Mouse (Mus musculus) MEL (cell line): Measurements from ENCODE around the gene Camk1d. TPM values are rescaled to one million over a fixed set of nuclear protein-coding genes. Genes with fewer than 3 reads are reported as not detected.

Experiments
- DNase-seq: peaks from one replicate; pipeline ENCODE4 v3.0.0; 2011; ENCODE audit warnings: low read depth, low spot score
- H3K27ac ChIP-seq: 2 replicates; pipeline ENCODE4 v1.5.1; 2012; ENCODE audit warnings: low read depth, mild to moderate bottlenecking, control low read depth, low read length, moderate library complexity; ENCODE audit not compliant: control insufficient read depth
- H3K27me3 ChIP-seq, 2 experiments: fragments of 150-350 bp in 1 of 2; sonication (generic) in 1 of 2; 2 replicates each; pipeline ENCODE4 v1.6.1; 2012; ENCODE audit warnings: low read length in 2 of 2, mild to moderate bottlenecking in 2 of 2, improper control_type of control experiment in 1 of 2, moderate library complexity in 1 of 2; ENCODE audit not compliant: insufficient read depth in 2 of 2, control insufficient read depth in 1 of 2
- H3K36me3 ChIP-seq, 2 experiments: 2 replicates each; pipeline ENCODE4 v1.6.1; 2012 to 2014; ENCODE audit warnings: low read length in 2 of 2, improper control_type of control experiment in 1 of 2, inconsistent platforms in 1 of 2, mild to moderate bottlenecking in 1 of 2; ENCODE audit not compliant: insufficient read depth in 2 of 2, control insufficient read depth in 1 of 2
- H3K4me1 ChIP-seq, 2 experiments: fragments of 150-350 bp in 1 of 2; sonication (generic) in 1 of 2; 2 replicates each; pipeline ENCODE4 v1.6.1; 2012; ENCODE audit warnings: low read length in 2 of 2, improper control_type of control experiment in 1 of 2, mild to moderate bottlenecking in 1 of 2; ENCODE audit not compliant: insufficient read depth in 2 of 2, control insufficient read depth in 1 of 2
- H3K4me3 ChIP-seq, 2 experiments: fragments of 150-350 bp in 1 of 2; sonication (generic) in 1 of 2; 2 replicates each; pipeline ENCODE4 v1.5.1; 2012; ENCODE audit warnings: low read depth in 2 of 2, low read length in 2 of 2, mild to moderate bottlenecking in 2 of 2, moderate library complexity in 2 of 2, control low read depth in 1 of 2, improper control_type of control experiment in 1 of 2; ENCODE audit not compliant: control insufficient read depth in 1 of 2, insufficient read depth in 1 of 2
- H3K79me2 ChIP-seq: 2 replicates; pipeline ENCODE4 v1.6.1; 2012; ENCODE audit warnings: mild to moderate bottlenecking, low read length, moderate library complexity; ENCODE audit not compliant: control insufficient read depth, poor library complexity, insufficient read depth
- H3K9ac ChIP-seq: 2 replicates; pipeline ENCODE4 v1.6.1; 2012; ENCODE audit warnings: low read depth, mild to moderate bottlenecking, control low read depth, low read length, moderate library complexity; ENCODE audit not compliant: control insufficient read depth, poor library complexity, severe bottlenecking
- H3K9me3 ChIP-seq: fragments of 150-350 bp; sonication (generic); replicated peaks from 2 replicates; pipeline ENCODE4 v1.6.1; 2012; ENCODE audit warnings: mild to moderate bottlenecking, low read length, improper control_type of control experiment, moderate library complexity; ENCODE audit not compliant: insufficient read depth
- BHLHE40 ChIP-seq: IDR thresholded peaks from 2 replicates; pipeline ENCODE4 v1.6.1; 2012; ENCODE audit warnings: low read depth, mild to moderate bottlenecking, inconsistent platforms, low read length, improper control_type of control experiment, borderline replicate concordance
- E2F4 ChIP-seq: IDR thresholded peaks from 2 replicates; pipeline ENCODE4 v1.6.1; 2011; ENCODE audit warnings: low read depth, low read length, improper control_type of control experiment, borderline replicate concordance
- ELF1 ChIP-seq: IDR thresholded peaks from 2 replicates; pipeline ENCODE4 v1.6.1; 2014; ENCODE audit warnings: low read depth, mild to moderate bottlenecking, inconsistent platforms, low read length, improper control_type of control experiment, moderate library complexity
- EP300 ChIP-seq, 2 experiments: IDR thresholded peaks; 2 replicates each; pipeline ENCODE4 v1.6.1; 2011; ENCODE audit warnings: improper control_type of control experiment in 2 of 2, low read length in 2 of 2, low read depth in 1 of 2, mild to moderate bottlenecking in 1 of 2
- ETS1 ChIP-seq: IDR thresholded peaks from 2 replicates; pipeline ENCODE4 v1.6.1; 2012; ENCODE audit warnings: low read depth, mild to moderate bottlenecking, inconsistent platforms, low read length, improper control_type of control experiment, moderate library complexity
- JUND ChIP-seq: IDR thresholded peaks from 2 replicates; pipeline ENCODE4 v1.6.1; 2011; ENCODE audit warnings: low read depth, mild to moderate bottlenecking, improper control_type of control experiment, low read length
- KAT2A ChIP-seq: conservative IDR thresholded peaks from 2 replicates; pipeline ENCODE4 v1.6.1; 2012; ENCODE audit warnings: low read depth, low read length, improper control_type of control experiment, inconsistent platforms
- MAX ChIP-seq: IDR thresholded peaks from 2 replicates; pipeline ENCODE4 v1.6.1; 2011; ENCODE audit warnings: low read length, improper control_type of control experiment
- MAZ ChIP-seq: IDR thresholded peaks from 2 replicates; pipeline ENCODE4 v1.6.1; 2012; ENCODE audit warnings: low read depth, mild to moderate bottlenecking, inconsistent platforms, low read length, improper control_type of control experiment
- MEF2A ChIP-seq: IDR thresholded peaks from 2 replicates; pipeline ENCODE4 v1.6.1; 2014; ENCODE audit warnings: low read depth, mild to moderate bottlenecking, inconsistent platforms, low read length, improper control_type of control experiment; ENCODE audit not compliant: poor library complexity, insufficient replicate concordance, severe bottlenecking; ENCODE audit errors: extremely low read depth
- MYB ChIP-seq: IDR thresholded peaks from 2 replicates; pipeline ENCODE4 v1.6.1; 2011; ENCODE audit warnings: mild to moderate bottlenecking, low read depth, low read length, improper control_type of control experiment
- POLR2AphosphoS5 ChIP-seq: IDR thresholded peaks from 2 replicates; pipeline ENCODE4 v1.6.1; 2012; ENCODE audit warnings: low read depth, borderline replicate concordance, mild to moderate bottlenecking, inconsistent platforms, low read length, moderate library complexity, mixed read lengths
- RAD21 ChIP-seq: IDR thresholded peaks from 2 replicates; pipeline ENCODE4 v1.6.1; 2011; ENCODE audit warnings: mild to moderate bottlenecking, low read depth, low read length, improper control_type of control experiment
- TAL1 ChIP-seq: IDR thresholded peaks from 2 replicates; pipeline ENCODE4 v1.6.1; 2012; ENCODE audit warnings: mild to moderate bottlenecking, inconsistent platforms, low read length, moderate library complexity, mixed read lengths
- TBP ChIP-seq: IDR thresholded peaks from 2 replicates; pipeline ENCODE4 v1.8.0; 2011; ENCODE audit warnings: low read depth, low read length, improper control_type of control experiment
- USF2 ChIP-seq, 2 experiments: IDR thresholded peaks; 2 replicates each; pipeline ENCODE4 v1.6.1; 2011 to 2012; ENCODE audit warnings: improper control_type of control experiment in 2 of 2, low read length in 2 of 2, borderline replicate concordance in 1 of 2, inconsistent platforms in 1 of 2, low read depth in 1 of 2, mild to moderate bottlenecking in 1 of 2; ENCODE audit not compliant: insufficient read depth in 1 of 2
- ZMIZ1 ChIP-seq: IDR thresholded peaks from 2 replicates; pipeline ENCODE4 v1.6.1; 2012; ENCODE audit warnings: low read depth, mild to moderate bottlenecking, inconsistent platforms, low read length, improper control_type of control experiment, moderate library complexity
- ZNF384 ChIP-seq: IDR thresholded peaks from 2 replicates; pipeline ENCODE4 v1.6.1; 2012; ENCODE audit warnings: low read depth, mild to moderate bottlenecking, inconsistent platforms, low read length, improper control_type of control experiment
- polyA plus RNA-seq, 2 experiments: library from polyadenylated mRNA; stranded (reverse) in 1 of 2; unstranded in 1 of 2; fragments of >175 nt in 1 of 2; fragments of >200 nt in 1 of 2; gene quantifications; 2 replicates each; pipeline versions ENCODE4 v1.2.1 to v1.2.4; 2012; ENCODE audit warnings: low replicate concordance in 2 of 2, low read depth in 1 of 2; ENCODE audit not compliant: insufficient read length in 2 of 2, insufficient read depth in 1 of 2, missing spikeins in 1 of 2
- total RNA-seq: library from RNA; depleted of rRNA; stranded (reverse); fragments of 300-350 nt; gene quantifications from 2 replicates; pipeline ENCODE4 v1.2.3, GENCODE M21; 2012

Camk1d gene
- total and polyA plus RNA-seq, 3 experiments = 2.9 to 4.4 TPM; not detected in 1

- no peak overlapping the region for H3K27ac ChIP-seq
- H3K27me3 ChIP-seq = no peaks in the 10 kb centered on the region
- DNase-seq = no peak
- H3K4me1 ChIP-seq = peaks cover 2 to 5% of the 10 kb centered on the region in 2 experiments; a peak in 2 of 4 replicates
- no peaks in the 10 kb centered on the region for H3K79me2 ChIP-seq
- peaks cover 0 to 5% of the 10 kb centered on the region in 2 experiments; a peak in 2 of 4 replicates for H3K36me3 ChIP-seq
- no peak for TF ChIP-seq POLR2AphosphoS5
- no peak for TF ChIP-seq USF2 (IDR thresholded peaks at IDR 0.05; ENCODE audit: borderline replicate concordance in 1 of 2, insufficient read depth in 1 of 2, low read depth in 1 of 2, low read length in 2 of 2)
- no peak for TF ChIP-seq RAD21
- no peak for TF ChIP-seq MAZ
- no peak for TF ChIP-seq ZNF384
- TF ChIP-seq BHLHE40 = no peak
- H3K9ac ChIP-seq = no peak overlapping the region
- no peak overlapping the region for H3K4me3 ChIP-seq
- no peaks in the 10 kb centered on the region for H3K9me3 ChIP-seq
These were observed 44.7 kb downstream of the Camk1d start for GRCm38 (mm10) chr2:5669498-5670040.

DNA sequence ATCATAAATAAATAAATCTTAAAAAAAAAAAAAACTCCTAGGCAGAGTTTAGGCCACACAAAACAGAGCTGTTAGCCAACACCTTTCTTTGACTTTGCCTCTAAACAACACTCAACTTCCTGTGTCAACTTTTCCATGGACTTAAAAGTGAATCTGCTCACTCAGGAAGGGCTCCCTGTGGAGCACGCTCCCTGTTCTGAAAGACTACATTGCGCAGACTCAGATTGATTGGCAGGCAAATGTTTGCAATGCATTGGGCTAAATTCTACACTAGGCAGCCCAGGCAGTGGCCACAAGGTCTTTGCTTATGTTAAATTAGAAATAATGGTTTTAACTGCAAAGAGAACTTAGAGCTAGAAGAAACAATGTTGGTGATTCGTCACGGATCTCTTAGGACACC is 45.4 kb downstream of the Camk1d start:
- no peak overlapping the region for H3K4me3 ChIP-seq
- no peak overlapping the region for H3K9ac ChIP-seq
- H3K27ac ChIP-seq = no peak overlapping the region
- H3K27me3 ChIP-seq = no peaks in the 10 kb centered on the region
- H3K4me1 ChIP-seq = peaks cover 0 to 3% of the 10 kb centered on the region in 2 experiments; a peak in 1 of 4 replicates
- no peaks in the 10 kb centered on the region for H3K79me2 ChIP-seq
- no peaks in the 10 kb centered on the region for H3K9me3 ChIP-seq
- TF ChIP-seq EP300 (IDR thresholded peaks at IDR 0.05; ENCODE audit: low read depth in 1 of 2, low read length in 2 of 2) = no peak
- no peak for DNase-seq
- peaks cover 0 to under 1% of the 10 kb centered on the region in 2 experiments; a peak in 2 of 4 replicates for H3K36me3 ChIP-seq

DNA sequence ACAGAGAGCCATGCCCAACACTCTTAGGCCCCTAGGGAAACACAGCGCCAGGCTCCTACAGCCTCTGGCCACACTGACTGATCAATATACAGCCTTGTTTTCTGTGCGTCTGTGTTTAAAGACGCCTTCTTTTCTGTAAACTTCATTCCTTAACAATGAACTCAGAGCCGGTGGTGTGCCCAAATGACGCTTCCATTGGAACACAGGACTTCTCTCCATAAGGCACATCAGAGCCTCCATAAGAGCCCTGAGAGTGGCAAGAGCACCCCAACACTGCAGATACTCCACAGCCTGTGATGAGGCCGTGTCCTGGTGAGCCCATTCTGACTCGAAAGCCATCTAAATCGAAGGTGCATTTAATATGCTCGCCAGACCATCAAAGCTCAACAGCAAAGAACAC is 50.8 kb downstream of the Camk1d start:
- no peak for TF ChIP-seq ETS1
- TF ChIP-seq E2F4 = no peak
- no peak for TF ChIP-seq TBP
- TF ChIP-seq MAZ = no peak
- TF ChIP-seq ELF1 = no peak
- no peak for TF ChIP-seq KAT2A
- TF ChIP-seq MEF2A = no peak
- TF ChIP-seq MYB = no peak
- TF ChIP-seq ZMIZ1 = no peak
- TF ChIP-seq MAX = no peak
- TF ChIP-seq JUND = no peak
- no peak for TF ChIP-seq TAL1
- H3K9me3 ChIP-seq = no peaks in the 10 kb centered on the region
- no peaks in the 10 kb centered on the region for H3K27me3 ChIP-seq
- H3K4me3 ChIP-seq = no peak overlapping the region
- no peaks in the 10 kb centered on the region for H3K4me1 ChIP-seq
- no peak overlapping the region for H3K9ac ChIP-seq
- H3K27ac ChIP-seq = no peak overlapping the region
- no peaks in the 10 kb centered on the region for H3K36me3 ChIP-seq
- H3K79me2 ChIP-seq = no peaks in the 10 kb centered on the region
- DNase-seq = no peak
